Mouse (Mus musculus) retina, postnatal 7 days (tissue): ENCODE data around the gene Sorbs1.
A peak's percentile ranks its signal among the peaks of the same experiment; 100 is the strongest.

Experiments
- DNase-seq: peaks from one replicate; pipeline ENCODE4 v3.0.0-alpha.2; 2012; ENCODE audit warnings: low read depth, low spot score

Sorbs1 gene

GRCm38 (mm10) chr19:40374720-40375119 is 138.9 kb downstream of the Sorbs1 start:
- no peak for DNase-seq

- no peak for DNase-seq
Observed at GRCm38 (mm10) chr19:40372679-40373078, 140.9 kb downstream of the Sorbs1 start.

DNA sequence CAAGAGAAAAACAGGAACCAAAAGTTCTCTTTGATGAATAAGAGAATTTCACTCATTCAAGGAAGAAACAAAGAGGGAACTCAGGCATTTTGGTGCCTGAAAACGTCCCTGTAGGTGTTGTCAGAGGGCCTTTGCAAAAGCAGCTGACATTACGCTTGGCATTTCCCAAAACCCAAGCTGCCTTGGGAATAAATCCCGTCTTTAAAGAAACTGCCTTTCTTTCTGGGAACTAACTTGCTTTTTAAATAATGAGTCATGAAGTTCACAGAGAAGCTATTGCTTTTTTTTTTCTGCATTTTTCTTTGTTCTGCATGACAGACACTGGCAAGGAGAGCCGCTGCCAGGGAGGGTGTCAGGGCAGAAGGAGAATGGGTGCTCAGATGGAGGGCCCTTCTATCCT is 141.7 kb downstream of the Sorbs1 start:
- no peak for DNase-seq

- DNase-seq: peak; percentile 41
Observed at GRCm38 (mm10) chr19:40369852-40370811, 143.4 kb downstream of the Sorbs1 start.

GRCm38 (mm10) chr19:40368517-40368916 is 145.1 kb downstream of the Sorbs1 start:
- no peak for DNase-seq

GRCm38 (mm10) chr19:40366163-40366941 is 147.2 kb downstream of the Sorbs1 start:
- no peak for DNase-seq

GRCm38 (mm10) chr19:40365137-40365536 is 148.4 kb downstream of the Sorbs1 start:
- no peak for DNase-seq

DNA sequence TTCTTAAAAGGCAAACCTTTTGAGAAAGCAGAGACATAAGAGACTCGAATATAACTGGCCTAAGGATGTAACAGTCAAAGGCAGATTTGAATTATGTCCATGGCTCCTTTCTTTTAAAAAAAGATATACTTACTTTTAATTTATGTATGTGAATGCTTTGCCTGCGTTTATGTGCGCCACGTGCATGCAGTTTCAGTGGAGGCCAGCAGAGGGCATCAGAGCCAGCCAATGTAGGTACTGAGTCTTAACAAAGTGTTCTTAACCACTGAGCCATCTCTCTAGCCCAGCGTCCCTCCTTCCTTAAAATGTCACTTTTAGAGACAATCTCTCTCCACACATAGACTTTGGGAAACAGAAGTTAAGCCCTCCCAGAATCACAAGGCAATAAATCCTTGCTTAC is 150.1 kb downstream of the Sorbs1 start:
- no peak for DNase-seq

- no peak for DNase-seq
Observed at GRCm38 (mm10) chr19:40362203-40362865, 151.2 kb downstream of the Sorbs1 start.

DNA sequence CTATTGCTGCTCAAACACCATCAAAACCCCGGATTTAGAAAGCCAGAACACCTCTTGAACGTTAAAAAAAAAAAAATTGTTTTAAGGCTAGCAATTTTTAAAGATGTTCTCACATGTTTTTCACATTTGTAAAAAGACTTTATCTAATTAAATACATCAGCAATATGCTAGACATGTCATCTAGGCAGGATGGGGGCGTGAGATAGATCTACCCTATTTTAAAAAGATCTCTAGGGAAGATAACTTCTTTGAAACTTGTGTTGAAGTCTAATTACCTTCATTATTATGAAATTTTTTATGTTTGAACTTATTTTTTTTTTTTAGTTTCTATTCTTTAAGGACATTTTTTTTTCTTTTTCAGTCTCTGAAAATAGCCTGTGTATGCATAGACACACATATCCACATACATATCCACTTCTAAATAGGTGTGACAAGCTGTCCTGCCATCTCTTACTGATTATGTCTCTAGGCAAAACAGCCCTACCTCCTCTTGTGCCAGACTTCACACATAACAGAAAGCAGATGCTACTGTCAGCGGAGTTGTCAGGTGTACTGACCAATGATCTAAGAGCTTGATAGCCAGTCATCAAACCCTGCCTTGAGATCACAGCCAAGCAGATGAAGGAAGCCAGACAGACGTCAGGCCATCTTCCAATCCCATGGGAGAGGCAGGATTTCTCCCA is 153.7 kb downstream of the Sorbs1 start:
- DNase-seq: no peak

- no peak for DNase-seq
Observed at GRCm38 (mm10) chr19:40356536-40357522, 156.8 kb downstream of the Sorbs1 start.

- DNase-seq: no peak
Observed at GRCm38 (mm10) chr19:40355075-40355474, 158.5 kb downstream of the Sorbs1 start.

DNA sequence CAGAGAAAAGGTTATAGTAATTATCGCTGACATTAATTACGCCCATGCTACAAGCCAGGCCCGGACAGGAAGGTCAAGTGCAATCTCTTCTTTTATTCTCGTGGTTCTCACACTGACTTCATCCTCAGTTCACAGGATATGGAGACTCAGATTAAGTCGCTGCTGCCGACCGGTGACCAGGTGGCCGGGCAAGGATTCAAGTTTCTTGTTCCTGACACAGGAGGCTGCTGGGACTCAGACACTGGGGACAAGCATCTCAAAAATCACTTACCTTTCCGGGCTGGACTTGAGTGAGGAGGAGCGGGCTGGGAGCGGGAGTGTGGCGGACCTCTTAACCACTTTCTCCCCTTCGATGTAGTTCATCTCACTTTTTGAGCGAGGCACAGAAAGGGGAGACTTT is 161.6 kb downstream of the Sorbs1 start:
- DNase-seq: no peak

DNA sequence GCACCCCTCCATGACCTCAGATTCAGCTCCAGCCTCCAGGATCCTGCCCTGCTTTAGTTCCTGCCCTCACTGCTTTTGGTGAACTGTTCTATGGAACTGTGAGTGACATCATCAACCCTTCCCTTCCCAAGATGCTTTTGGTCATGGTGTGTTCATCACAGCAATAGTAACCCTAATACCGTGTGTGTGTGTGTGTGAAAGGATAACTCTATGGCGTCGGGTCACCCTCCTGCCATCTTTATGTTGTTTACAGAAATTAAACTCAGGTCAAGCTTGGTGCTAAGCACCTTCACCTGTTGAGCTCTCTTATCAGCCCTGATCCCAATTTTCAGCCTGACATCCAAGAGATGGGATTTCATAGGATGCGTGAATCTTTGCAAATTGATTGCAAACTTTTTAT is 162.7 kb downstream of the Sorbs1 start:
- no peak for DNase-seq

DNA sequence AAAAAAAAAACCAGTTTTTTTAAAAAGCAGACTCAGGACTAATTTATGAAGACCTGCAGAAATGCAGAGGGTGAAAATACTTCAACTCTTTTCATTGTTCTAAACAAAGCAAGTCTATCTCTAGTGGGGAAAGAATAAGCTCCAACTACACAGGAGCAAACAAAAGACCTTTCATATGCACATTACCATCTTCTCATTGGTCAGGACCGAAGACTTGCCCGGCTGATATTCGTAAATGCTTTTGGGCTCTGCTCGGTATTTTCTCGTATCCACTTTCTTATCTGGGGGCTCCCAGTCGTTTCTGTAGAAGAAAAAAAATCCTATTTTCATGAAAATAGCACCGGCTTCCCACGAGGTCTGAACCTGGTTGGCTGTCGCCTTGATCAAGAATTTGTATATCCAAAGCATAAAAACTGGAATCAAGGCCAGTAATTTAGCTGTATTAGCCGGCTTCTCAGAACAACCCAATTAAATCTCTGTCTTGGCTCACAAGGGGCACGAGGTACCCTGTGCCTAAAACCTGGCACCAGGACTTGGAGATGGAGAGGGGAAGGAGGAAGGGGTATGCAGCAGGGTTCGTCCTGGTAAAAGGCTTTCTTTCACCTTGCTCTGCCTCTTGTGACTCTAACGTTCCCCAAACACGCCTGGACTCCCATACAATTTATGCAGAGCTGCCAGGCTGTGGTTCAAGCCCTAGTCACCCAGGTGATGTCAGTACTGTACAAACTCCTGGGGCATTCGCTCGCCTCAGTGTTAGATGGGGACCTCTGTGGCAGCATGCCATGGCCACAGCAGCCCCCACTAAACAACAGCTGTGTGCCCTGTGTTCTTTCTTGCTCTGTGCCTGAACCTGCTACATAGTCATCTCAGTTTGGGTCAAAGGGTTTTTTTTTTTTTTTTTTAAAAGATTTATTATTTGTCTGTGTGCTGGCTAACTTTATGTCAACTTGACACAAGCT is 163.6 kb downstream of the Sorbs1 start:
- DNase-seq: no peak

DNA sequence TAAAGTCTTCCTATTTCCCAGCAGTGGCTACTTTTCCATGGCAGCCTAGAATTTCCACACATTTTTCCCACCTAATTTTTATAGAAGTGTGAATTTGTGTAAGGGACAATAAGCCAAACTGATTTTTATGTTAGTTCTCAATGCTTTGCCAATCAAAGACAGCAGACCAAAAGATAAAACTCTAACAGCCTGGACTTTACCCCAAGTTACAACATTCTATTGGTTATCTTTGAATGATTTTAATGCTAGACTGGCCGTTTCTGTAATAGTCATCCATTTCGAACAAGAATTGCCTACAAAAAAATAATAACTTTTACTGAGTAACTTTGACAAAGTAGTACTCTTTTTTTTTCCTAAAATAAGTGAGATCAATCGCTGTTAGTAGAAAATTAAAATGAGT is 164.3 kb downstream of the Sorbs1 start:
- DNase-seq: no peak

GRCm38 (mm10) chr19:40348652-40349051 is 164.9 kb downstream of the Sorbs1 start:
- DNase-seq: no peak

DNA sequence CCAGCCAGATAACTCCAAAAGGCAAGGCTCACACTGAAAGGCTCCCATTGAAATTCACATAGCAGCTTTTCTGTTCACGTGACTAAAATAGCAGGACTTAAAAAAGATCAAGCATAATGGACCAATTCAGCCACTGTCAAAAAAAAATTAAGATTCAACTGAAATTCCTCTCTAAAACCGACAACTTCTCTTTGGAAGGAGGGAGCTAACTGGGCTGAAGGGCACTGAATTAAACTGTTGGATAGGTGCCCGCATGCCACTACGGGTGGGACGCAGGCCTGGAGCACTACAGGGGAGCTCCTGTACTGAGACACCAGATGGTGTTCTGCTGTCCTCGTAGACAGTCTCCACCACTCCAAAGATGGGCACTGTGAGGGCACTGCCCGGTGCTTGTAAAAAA is 165.4 kb downstream of the Sorbs1 start:
- no peak for DNase-seq

GRCm38 (mm10) chr19:40346908-40347307 is 166.7 kb downstream of the Sorbs1 start:
- DNase-seq: no peak
